Mouse (Mus musculus) liver, embryonic 13.5 days (tissue): ENCODE data around the gene Cdk6. TPM values are rescaled to one million over a fixed set of nuclear protein-coding genes. Genes with fewer than 3 reads are reported as not detected.

Experiments
- ATAC-seq: fragments of 200-750 bp; cut with Nextera tagmentation; 2 replicates; pipeline ENCODE4 v1.8.0; 2017; ENCODE audit warnings: low read depth, mild to moderate bottlenecking, moderate number of reproducible peaks, moderate library complexity
- DNase-seq: peaks from one replicate; pipeline ENCODE4 v3.0.0; 2022
- H3K27ac ChIP-seq: fragments of 300-500 bp; sonication (generic); 2 replicates; pipeline ENCODE4 v1.5.1; 2015; ENCODE audit warnings: moderate library complexity, mild to moderate bottlenecking, inconsistent platforms
- H3K27me3 ChIP-seq: fragments of 300-500 bp; sonication (generic); 2 replicates; pipeline ENCODE4 v1.6.1; 2015; ENCODE audit warnings: mild to moderate bottlenecking, inconsistent platforms
- H3K36me3 ChIP-seq: fragments of 300-500 bp; sonication (generic); 2 replicates; pipeline ENCODE4 v1.6.1; 2015; ENCODE audit warnings: mild to moderate bottlenecking, inconsistent platforms
- H3K4me1 ChIP-seq: fragments of 300-500 bp; sonication (generic); replicated peaks from 2 replicates; pipeline ENCODE4 v1.6.1; 2015; ENCODE audit warnings: inconsistent platforms
- H3K4me2 ChIP-seq: fragments of 300-500 bp; sonication (generic); 2 replicates; pipeline ENCODE4 v1.6.1; 2015; ENCODE audit warnings: inconsistent platforms, mild to moderate bottlenecking, moderate library complexity
- H3K4me3 ChIP-seq: fragments of 300-500 bp; sonication (generic); replicated peaks from 2 replicates; pipeline ENCODE4 v1.5.1; 2015; ENCODE audit warnings: mild to moderate bottlenecking, inconsistent platforms
- H3K9ac ChIP-seq: fragments of 300-500 bp; sonication (generic); 2 replicates; pipeline ENCODE4 v1.6.1; 2015; ENCODE audit warnings: mild to moderate bottlenecking, inconsistent platforms
- H3K9me3 ChIP-seq: fragments of 300-500 bp; sonication (generic); replicated peaks from 2 replicates; pipeline ENCODE4 v1.6.1; 2016; ENCODE audit warnings: inconsistent platforms
- WGBS: fragments of 180-500 bp; shearing (Covaris S2); methylation state at CpG from one replicate; pipeline ENCODE4 v1.1.7; 2015; ENCODE audit not compliant: insufficient replicate concordance; 5-methylcytosine and 5-hydroxymethylcytosine counted together
- polyA plus RNA-seq: library from polyadenylated mRNA; unstranded; fragments of >200 nt; fragmentation: Nextera tagmentation; extraction: Ambion mirVana; gene quantifications from 2 replicates; pipeline ENCODE4 v1.2.1, GENCODE M21; 2015

Gene Cdk6
- polyA plus RNA-seq, 1 experiment from 2014 or later = 26.0 TPM

DNA sequence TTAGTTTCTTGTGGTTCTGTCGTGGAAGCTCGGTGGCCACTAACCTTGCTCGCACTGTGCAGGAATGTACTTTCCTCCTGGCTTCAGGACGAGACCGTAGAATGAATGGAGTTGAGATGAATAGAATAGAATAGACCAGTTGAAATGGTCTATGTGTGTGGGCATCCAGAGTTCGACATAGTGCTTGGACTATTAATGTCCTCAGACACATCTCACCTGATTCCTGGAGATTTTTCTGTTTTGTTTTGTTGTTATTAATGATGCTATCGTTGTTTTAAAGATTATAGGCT, 203.1 kb downstream of the Cdk6 start:
- H3K4me1 ChIP-seq = peaks cover 36% of the 10 kb centered on the region
- H3K27me3 ChIP-seq = no peaks in the 10 kb centered on the region
- 9% methylated on average over 7 of the region's 7 CpGs for WGBS
- no peaks in the 10 kb centered on the region for H3K9me3 ChIP-seq
- H3K36me3 ChIP-seq = peaks cover 7% of the 10 kb centered on the region
- peak overlapping the region; percentile 73 for H3K4me2 ChIP-seq
- peak overlapping the region; percentile 88 for H3K4me3 ChIP-seq
- H3K27ac ChIP-seq = peak overlapping the region; percentile 89
- peak; percentile 34; the same call in 1 of the 2 replicates for ATAC-seq
- H3K9ac ChIP-seq = peak overlapping the region; percentile 94
- no peak for DNase-seq

DNA sequence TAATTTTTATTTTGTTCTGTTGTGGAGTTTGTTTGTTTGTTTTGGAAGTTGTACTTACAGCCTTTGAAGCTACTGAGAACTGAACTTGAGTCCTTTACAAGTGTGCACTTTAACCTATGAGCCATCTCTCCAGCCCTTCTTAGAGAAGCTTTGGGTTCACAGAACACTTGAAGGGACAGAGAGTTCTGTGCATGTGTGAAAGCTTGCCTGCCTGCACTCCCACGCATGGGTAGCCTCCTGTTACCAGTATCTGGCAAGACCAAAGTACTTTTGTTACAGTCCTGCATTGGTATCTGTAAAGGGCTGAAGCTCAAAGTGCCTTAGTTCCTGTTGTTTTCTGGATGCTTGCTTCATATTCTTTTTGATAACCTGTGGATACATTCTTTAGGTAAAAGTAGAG, 204.9 kb downstream of the Cdk6 start:
- ATAC-seq (no peak), DNase-seq (no peak)
- WGBS = 69% methylated on average over 1 of the region's 1 CpGs
- Histone ChIP-seq H3K27me3 (no peaks in the 10 kb centered on the region), H3K9ac (no peak overlapping the region), H3K4me3 (no peak overlapping the region), H3K36me3 (peaks cover 7% of the 10 kb centered on the region), H3K9me3 (no peaks in the 10 kb centered on the region), H3K4me1 (peaks cover 36% of the 10 kb centered on the region), H3K27ac (no peak overlapping the region), H3K4me2 (no peak overlapping the region)

- WGBS = 74% methylated on average over 1 of the region's 1 CpGs
- no peak overlapping the region for H3K27ac ChIP-seq
- no peak overlapping the region for H3K4me2 ChIP-seq
- H3K4me1 ChIP-seq = 0 out of 2 replicates have a peak, but pooled peaks cover 4% of the 10 kb centered on the region
- no peak for ATAC-seq
- no peaks in the 10 kb centered on the region for H3K9me3 ChIP-seq
- no peak overlapping the region for H3K4me3 ChIP-seq
- no peak overlapping the region for H3K9ac ChIP-seq
- no peak for DNase-seq
- H3K36me3 ChIP-seq = peaks cover 24% of the 10 kb centered on the region
- H3K27me3 ChIP-seq = no peaks in the 10 kb centered on the region
Observed at GRCm38 (mm10) chr5:3551481-3551880, 210.2 kb downstream of the Cdk6 start.

DNA sequence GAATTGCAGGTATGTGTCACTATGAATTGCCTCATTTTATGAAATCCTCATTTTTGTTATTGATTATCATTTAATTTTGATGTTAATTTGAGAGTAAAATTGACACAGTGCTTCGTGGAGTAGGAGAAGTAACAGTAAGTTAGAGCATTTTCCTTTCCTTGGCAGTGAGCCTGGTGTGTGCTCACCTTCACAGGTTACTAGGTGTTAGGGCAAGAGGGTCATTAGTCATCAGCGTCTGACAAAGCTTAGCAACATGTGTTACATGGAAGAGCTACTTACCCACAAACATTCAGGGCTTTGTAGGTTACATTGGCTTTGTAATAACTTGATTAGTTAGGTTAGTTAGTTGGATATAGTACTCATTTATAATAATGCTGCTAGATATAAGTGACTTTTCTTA, 212.9 kb downstream of the Cdk6 start:
- Histone ChIP-seq H3K4me3 (no peak overlapping the region), H3K27me3 (no peaks in the 10 kb centered on the region), H3K9ac (no peak overlapping the region), H3K9me3 (no peaks in the 10 kb centered on the region), H3K4me1 (no peaks in the 10 kb centered on the region), H3K36me3 (peaks cover 37% of the 10 kb centered on the region), H3K4me2 (no peak overlapping the region), H3K27ac (no peak overlapping the region)
- WGBS = 73% methylated on average over 2 of the region's 2 CpGs
- ATAC-seq (no peak), DNase-seq (no peak)

- no peaks in the 10 kb centered on the region for H3K27me3 ChIP-seq
- H3K9ac ChIP-seq = no peak within 1 kb of the TSS
- no peak within 1 kb of the TSS for H3K27ac ChIP-seq
- H3K4me2 ChIP-seq = no peak within 1 kb of the TSS
- WGBS = 85% methylated on average over 4 of the region's 4 CpGs
- H3K4me1 ChIP-seq = no peaks in the 10 kb centered on the region
- ATAC-seq (no peak), DNase-seq (no peak)
- peaks cover 92% of the 10 kb centered on the region for H3K36me3 ChIP-seq
- no peaks in the 10 kb centered on the region; the same call in 1 of the 2 replicates for H3K9me3 ChIP-seq
- H3K4me3 ChIP-seq = no peak within 1 kb of the TSS
Observed at GRCm38 (mm10) chr5:3571266-3571665, 230.0 kb downstream of the Cdk6 start, which contains the start of gene 1700109H08Rik. Gene 1700109H08Rik, plus strand, starts transcription at chr5:3571566.

DNA sequence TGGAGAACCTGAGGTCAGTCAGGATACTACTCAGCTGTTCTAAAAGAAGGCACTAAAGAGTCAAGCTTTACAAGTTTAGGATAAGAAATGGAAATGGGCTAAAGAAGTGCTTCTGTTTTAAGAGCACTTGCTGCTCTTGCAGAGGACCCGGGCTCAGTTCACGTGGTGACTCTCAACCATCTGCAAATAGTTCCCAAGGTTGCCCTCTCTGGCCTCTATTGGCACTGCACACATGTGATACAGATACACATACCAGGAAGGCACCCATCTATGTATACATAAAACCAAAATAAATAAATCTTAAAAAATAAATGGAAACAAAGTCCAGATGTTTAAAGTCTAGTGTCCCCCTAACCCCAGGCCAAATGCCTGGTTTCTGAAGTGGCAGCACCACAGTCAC, 233.5 kb downstream of the Cdk6 start:
- Histone ChIP-seq H3K27me3 (no peaks in the 10 kb centered on the region), H3K36me3 (peaks cover 96% of the 10 kb centered on the region), H3K4me3 (no peak overlapping the region), H3K4me1 (no peaks in the 10 kb centered on the region), H3K4me2 (no peak overlapping the region), H3K9ac (no peak overlapping the region), H3K27ac (no peak overlapping the region), H3K9me3 (no peaks in the 10 kb centered on the region; the same call in 1 of the 2 replicates)
- DNase-seq = no peak
- WGBS = 94% methylated on average over 2 of the region's 2 CpGs
- ATAC-seq = no peak

DNA sequence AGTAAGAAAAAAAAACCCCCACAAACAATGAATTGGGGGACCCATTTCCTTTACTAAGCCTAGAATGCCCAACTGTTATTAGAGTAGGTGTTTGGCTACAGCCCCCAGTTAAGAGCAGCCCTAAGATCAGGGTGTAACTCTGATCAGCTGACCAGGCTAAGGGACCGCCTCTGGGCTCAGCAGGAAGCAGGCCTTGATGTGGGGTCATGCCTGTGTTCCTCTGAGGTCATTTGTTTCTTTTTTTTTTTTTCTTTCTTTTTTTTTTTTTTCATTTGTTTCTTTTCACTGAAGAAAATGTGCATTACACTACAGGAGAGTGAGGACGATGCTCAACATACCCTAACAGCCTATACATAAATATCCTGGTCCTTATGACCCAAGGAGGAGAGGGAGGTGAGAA, 236.7 kb downstream of the Cdk6 start:
- H3K9ac ChIP-seq = no peak overlapping the region
- no peak for ATAC-seq
- DNase-seq = no peak
- H3K4me1 ChIP-seq = no peaks in the 10 kb centered on the region
- H3K27me3 ChIP-seq = no peaks in the 10 kb centered on the region
- WGBS = 85% methylated on average over 2 of the region's 2 CpGs
- no peak overlapping the region for H3K4me2 ChIP-seq
- H3K9me3 ChIP-seq = no peaks in the 10 kb centered on the region; the same call in 1 of the 2 replicates
- H3K27ac ChIP-seq = no peak overlapping the region
- H3K4me3 ChIP-seq = no peak overlapping the region
- H3K36me3 ChIP-seq = peaks cover 92% of the 10 kb centered on the region

- no peaks in the 10 kb centered on the region for H3K4me1 ChIP-seq
- no peak overlapping the region for H3K9ac ChIP-seq
- no peak overlapping the region for H3K27ac ChIP-seq
- H3K27me3 ChIP-seq = no peaks in the 10 kb centered on the region
- ATAC-seq (no peak), DNase-seq (no peak)
- WGBS = 88% methylated on average over 7 of the region's 7 CpGs
- no peak overlapping the region for H3K4me3 ChIP-seq
- H3K36me3 ChIP-seq = peaks cover 91% of the 10 kb centered on the region
- H3K9me3 ChIP-seq = no peaks in the 10 kb centered on the region; the same call in 1 of the 2 replicates
- no peak overlapping the region for H3K4me2 ChIP-seq
Observed at GRCm38 (mm10) chr5:3579066-3579465, 237.8 kb downstream of the Cdk6 start.

Other genes starting within 250 kb of the Cdk6 start
- gene Fam133b, start 202.3 kb downstream of the Cdk6 start, polyA plus RNA-seq = 13.8 and 17.3 TPM in 2 replicates
- gene 1700109H08Rik, start 230.1 kb downstream of the Cdk6 start, polyA plus RNA-seq = 0.82 and 1.3 TPM in 2 replicates